Mouse (Mus musculus): Measurements from ENCODE around the gene Limd2. TPM values are rescaled to one million over a fixed set of nuclear protein-coding genes. Genes with fewer than 3 reads are reported as not detected.

Limd2 gene
- polyA plus RNA-seq, 1 experiment from 2014 or later = 277 TPM

Other genes with a start within 250 kb of the Limd2 start
- gene Cyb561, start 207.5 kb downstream of the Limd2 start, polyA plus RNA-seq (2016; fragmentation: Nextera tagmentation; extraction: Ambion mirVana) = 18.9 and 21.8 TPM in 2 replicates
- gene Ace, start 192.9 kb downstream of the Limd2 start, polyA plus RNA-seq (2016; fragmentation: Nextera tagmentation; extraction: Ambion mirVana) = 1.0 and 1.1 TPM in 2 replicates
- gene Ace3, start 166.2 kb downstream of the Limd2 start, polyA plus RNA-seq (2016; fragmentation: Nextera tagmentation; extraction: Ambion mirVana) = not detected in 2 replicates
- 5.3 and 7.7 TPM in 2 replicates for gene Kcnh6, start 152.7 kb downstream of the Limd2 start, polyA plus RNA-seq (2016; fragmentation: Nextera tagmentation; extraction: Ambion mirVana)
- gene Dcaf7, start 124.0 kb downstream of the Limd2 start, polyA plus RNA-seq (2016; fragmentation: Nextera tagmentation; extraction: Ambion mirVana) = 115 and 118 TPM in 2 replicates
- gene Taco1, start 94.8 kb downstream of the Limd2 start, polyA plus RNA-seq (2016; fragmentation: Nextera tagmentation; extraction: Ambion mirVana) = 9.3 and 10.3 TPM in 2 replicates
- 24.4 and 25.3 TPM in 2 replicates for gene Map3k3, start 76.2 kb downstream of the Limd2 start, polyA plus RNA-seq (2016; fragmentation: Nextera tagmentation; extraction: Ambion mirVana)
- not detected in 2 replicates for gene Gm10840, start within 50 bp of the Limd2 start, polyA plus RNA-seq (2016; fragmentation: Nextera tagmentation; extraction: Ambion mirVana)
- gene Strada, start 41.3 kb upstream of the Limd2 start, polyA plus RNA-seq (2016; fragmentation: Nextera tagmentation; extraction: Ambion mirVana) = 37.1 and 38.3 TPM in 2 replicates
- 89.5 and 90.2 TPM in 2 replicates for gene Ccdc47, start 55.5 kb upstream of the Limd2 start, polyA plus RNA-seq (2016; fragmentation: Nextera tagmentation; extraction: Ambion mirVana)
- gene Ddx42, start 56.1 kb upstream of the Limd2 start, polyA plus RNA-seq (2016; fragmentation: Nextera tagmentation; extraction: Ambion mirVana) = 108 and 113 TPM in 2 replicates
- 52.3 TPM in 2 replicates for gene Ftsj3, start 95.2 kb upstream of the Limd2 start, polyA plus RNA-seq (2016; fragmentation: Nextera tagmentation; extraction: Ambion mirVana)
- gene Psmc5, start 95.3 kb upstream of the Limd2 start, polyA plus RNA-seq (2016; fragmentation: Nextera tagmentation; extraction: Ambion mirVana) = 358 and 381 TPM in 2 replicates
- 38.4 and 40.7 TPM in 2 replicates for gene Smarcd2, start 112.1 kb upstream of the Limd2 start, polyA plus RNA-seq (2016; fragmentation: Nextera tagmentation; extraction: Ambion mirVana)
- 0.10 and 0.19 TPM in 2 replicates for gene Tcam1, start 115.8 kb upstream of the Limd2 start, polyA plus RNA-seq (2016; fragmentation: Nextera tagmentation; extraction: Ambion mirVana)
- gene Gh, start 141.0 kb upstream of the Limd2 start, polyA plus RNA-seq (2016; fragmentation: Nextera tagmentation; extraction: Ambion mirVana) = not detected in 2 replicates
- 1.0 and 1.3 TPM in 2 replicates for gene Cd79b, start 153.9 kb upstream of the Limd2 start, polyA plus RNA-seq (2016; fragmentation: Nextera tagmentation; extraction: Ambion mirVana)
- 0.03 and 0.13 TPM in 2 replicates for gene Scn4a, start 192.4 kb upstream of the Limd2 start, polyA plus RNA-seq (2016; fragmentation: Nextera tagmentation; extraction: Ambion mirVana)
- not detected in 2 replicates for gene Prr29, start 204.6 kb upstream of the Limd2 start, polyA plus RNA-seq (2016; fragmentation: Nextera tagmentation; extraction: Ambion mirVana)
- gene Icam2, start 227.2 kb upstream of the Limd2 start, polyA plus RNA-seq (2016; fragmentation: Nextera tagmentation; extraction: Ambion mirVana) = 15.6 and 16.6 TPM in 2 replicates

Measured in neural tube, embryonic 12.5 days (tissue).